Mouse (Mus musculus) kidney, postnatal 10 days (tissue): ENCODE data around the gene Prap1.
A peak's percentile ranks its signal among the peaks of the same experiment; 100 is the strongest.
"Not testable (repeated sequence)": the region's sequence is repeated elsewhere in the genome, so short reads cannot be mapped to it uniquely, and the experiment has no call there.

Source experiments
- DNase-seq: peaks from one replicate; pipeline ENCODE4 v3.0.0; 2021; ENCODE audit warnings: mixed read lengths

The Prap1 gene

GRCm38 (mm10) chr7:140090601-140091000 is 2.6 kb upstream of the Prap1 start:
- DNase-seq, result no peak

GRCm38 (mm10) chr7:140094954-140095353 is 1.8 kb downstream of the Prap1 start:
- peak; percentile 46 for DNase-seq

- DNase-seq, result peak; percentile 83
Observed at GRCm38 (mm10) chr7:140095556-140095955, 2.4 kb downstream of the Prap1 start.

GRCm38 (mm10) chr7:140096055-140096454 is 2.9 kb downstream of the Prap1 start:
- DNase-seq, result no peak

GRCm38 (mm10) chr7:140098466-140098865 is 5.3 kb downstream of the Prap1 start:
- DNase-seq, result no peak

- no peak for DNase-seq
Observed at GRCm38 (mm10) chr7:140101498-140101897, 8.3 kb downstream of the Prap1 start.

- peak; percentile 92 for DNase-seq
Observed at GRCm38 (mm10) chr7:140101993-140102860, 9.0 kb downstream of the Prap1 start, which contains the start of gene Fuom. Fuom (minus strand) TSS chr7:140102441.

GRCm38 (mm10) chr7:140104009-140104408 is 10.8 kb downstream of the Prap1 start:
- DNase-seq, result no peak

GRCm38 (mm10) chr7:140111943-140112342 is 18.7 kb downstream of the Prap1 start:
- DNase-seq, result no peak

- peak; percentile 70 for DNase-seq
Observed at GRCm38 (mm10) chr7:140115583-140116328, 22.6 kb downstream of the Prap1 start, which contains the start of gene Paox. Paox (plus strand) TSS chr7:140115799.

- DNase-seq, result peak; percentile 94
Observed at GRCm38 (mm10) chr7:140116329-140117054, 23.3 kb downstream of the Prap1 start, which contains the start of gene Echs1. Echs1 (minus strand) TSS chr7:140116476.

- DNase-seq, result no peak
Observed at GRCm38 (mm10) chr7:140120484-140120883, 27.3 kb downstream of the Prap1 start.

- no peak for DNase-seq
Observed at GRCm38 (mm10) chr7:140121338-140121910, 28.2 kb downstream of the Prap1 start.

- no peak for DNase-seq
Observed at GRCm38 (mm10) chr7:140122765-140123164, 29.6 kb downstream of the Prap1 start.

GRCm38 (mm10) chr7:140124382-140124781 is 31.2 kb downstream of the Prap1 start:
- no peak for DNase-seq

- peak; percentile 98 for DNase-seq
Observed at GRCm38 (mm10) chr7:140125278-140126021, 32.3 kb downstream of the Prap1 start.

GRCm38 (mm10) chr7:140126022-140126350 is 32.8 kb downstream of the Prap1 start:
- no peak for DNase-seq

GRCm38 (mm10) chr7:140126934-140127333 is 33.7 kb downstream of the Prap1 start:
- DNase-seq, result no peak

GRCm38 (mm10) chr7:140127911-140128310 is 34.7 kb downstream of the Prap1 start:
- DNase-seq, result no peak

GRCm38 (mm10) chr7:140132184-140132583 is 39.0 kb downstream of the Prap1 start:
- DNase-seq, result not testable (repeated sequence)

GRCm38 (mm10) chr7:140134033-140134432 is 40.8 kb downstream of the Prap1 start:
- not testable (repeated sequence) for DNase-seq
